Mouse (Mus musculus) limb, embryonic 13.5 days (tissue): ENCODE measurements around the gene Col13a1. TPM values are rescaled to one million over a fixed set of nuclear protein-coding genes. Genes with fewer than 3 reads are reported as not detected.

ENCODE experiments used
- ATAC-seq: fragments of 200-750 bp; cut with Nextera tagmentation; 2 replicates; pipeline ENCODE4 v1.8.0; 2017; ENCODE audit warnings: low read depth, moderate number of reproducible peaks, moderate TSS enrichment; ENCODE audit not compliant: low FRiP score
- H3K27ac ChIP-seq: fragments of 300-500 bp; sonication (generic); 2 replicates; pipeline ENCODE4 v1.5.1; 2015; ENCODE audit warnings: inconsistent platforms, mild to moderate bottlenecking, moderate library complexity
- H3K27me3 ChIP-seq: fragments of 300-500 bp; sonication (generic); 2 replicates; pipeline ENCODE4 v1.6.1; 2015; ENCODE audit warnings: mild to moderate bottlenecking, inconsistent platforms
- H3K36me3 ChIP-seq: fragments of 300-500 bp; sonication (generic); 2 replicates; pipeline ENCODE4 v1.6.1; 2015; ENCODE audit warnings: inconsistent platforms, mild to moderate bottlenecking, moderate library complexity
- H3K4me1 ChIP-seq: fragments of 300-500 bp; sonication (generic); 2 replicates; pipeline ENCODE4 v1.6.1; 2015; ENCODE audit warnings: inconsistent platforms
- H3K4me2 ChIP-seq: fragments of 300-500 bp; sonication (generic); replicated peaks from 2 replicates; pipeline ENCODE4 v1.6.1; 2015; ENCODE audit warnings: inconsistent platforms, mild to moderate bottlenecking, moderate library complexity
- H3K4me3 ChIP-seq: fragments of 300-500 bp; sonication (generic); 2 replicates; pipeline ENCODE4 v1.5.1; 2015; ENCODE audit warnings: moderate library complexity, mild to moderate bottlenecking, inconsistent platforms
- H3K9ac ChIP-seq: fragments of 300-500 bp; sonication (generic); 2 replicates; pipeline ENCODE4 v1.6.1; 2015; ENCODE audit warnings: mild to moderate bottlenecking, inconsistent platforms
- H3K9me3 ChIP-seq: fragments of 300-500 bp; sonication (generic); 2 replicates; pipeline ENCODE4 v1.6.1; 2016; ENCODE audit warnings: inconsistent platforms
- WGBS: fragments of 180-500 bp; shearing (Covaris S2); methylation state at CpG from one replicate; pipeline ENCODE4 v1.1.7; 2015; 5-methylcytosine and 5-hydroxymethylcytosine counted together
- polyA plus RNA-seq: library from polyadenylated mRNA; unstranded; fragments of >200 nt; fragmentation: Nextera tagmentation; extraction: Ambion mirVana; gene quantifications from 2 replicates; pipeline ENCODE4 v1.2.1, GENCODE M21; 2015

Gene Col13a1
- polyA plus RNA-seq, 1 experiment from 2014 or later, result 4.6 TPM

DNA sequence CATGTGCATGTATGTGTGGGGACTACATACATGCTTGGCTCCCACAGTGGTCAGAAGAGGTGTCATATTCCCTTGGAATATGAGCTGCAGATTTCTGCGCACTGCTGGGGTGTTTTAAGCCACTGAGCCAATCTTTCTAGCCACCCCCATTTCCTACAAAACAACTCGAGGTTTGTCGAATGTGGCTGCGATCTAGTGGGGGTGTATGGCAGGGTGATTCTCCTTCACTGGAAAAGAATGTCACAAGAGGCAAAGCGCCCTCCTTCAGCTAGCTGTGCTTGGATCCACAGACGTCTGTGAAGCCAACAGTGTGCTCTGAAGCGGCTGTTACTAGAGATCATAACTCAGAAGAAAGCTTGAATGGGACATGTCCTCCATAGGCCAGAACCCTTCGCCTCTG lies 141.6 kb downstream of the Col13a1 start:
- no peak overlapping the region for H3K9ac ChIP-seq
- no peak overlapping the region for H3K4me3 ChIP-seq
- no peak for ATAC-seq
- no peak overlapping the region for H3K27ac ChIP-seq
- H3K9me3 ChIP-seq, result no peaks in the 10 kb centered on the region
- H3K4me2 ChIP-seq, result no peak overlapping the region
- no peaks in the 10 kb centered on the region for H3K27me3 ChIP-seq
- no peaks in the 10 kb centered on the region for H3K36me3 ChIP-seq
- H3K4me1 ChIP-seq, result peaks cover 19% of the 10 kb centered on the region
- 62% methylated on average over 8 of the region's 8 CpGs for WGBS

GRCm38 (mm10) chr10:61834288-61834687 lies 144.6 kb downstream of the Col13a1 start:
- Histone ChIP-seq H3K27ac (no peak overlapping the region), H3K4me1 (peaks cover 36% of the 10 kb centered on the region), H3K9me3 (no peaks in the 10 kb centered on the region), H3K4me3 (no peak overlapping the region), H3K27me3 (no peaks in the 10 kb centered on the region), H3K9ac (no peak overlapping the region), H3K36me3 (no peaks in the 10 kb centered on the region), H3K4me2 (no peak overlapping the region)
- no peak for ATAC-seq
- 96% methylated on average over 6 of the region's 6 CpGs for WGBS

DNA sequence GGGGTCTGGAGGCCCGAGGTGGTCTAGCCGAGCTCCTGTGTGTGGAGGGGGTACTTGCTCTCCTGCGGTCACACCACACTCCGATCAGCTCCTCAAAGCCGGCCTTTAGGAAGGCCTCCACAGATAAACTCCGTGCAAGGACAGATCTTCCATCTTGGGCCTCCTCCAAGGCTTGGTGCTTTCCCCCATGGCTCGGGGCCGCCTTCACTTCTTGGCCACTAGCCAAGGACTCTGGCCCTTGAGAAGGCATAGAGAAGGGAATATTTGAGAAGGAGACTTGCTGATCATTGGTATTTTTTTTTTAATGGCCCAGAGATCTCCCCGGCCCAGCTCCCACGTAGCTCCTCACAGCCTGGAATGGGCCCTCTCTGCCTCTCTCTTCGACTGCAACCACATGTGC lies 146.2 kb downstream of the Col13a1 start:
- WGBS, result 79% methylated on average over 11 of the region's 11 CpGs
- Histone ChIP-seq H3K9me3 (no peaks in the 10 kb centered on the region), H3K4me1 (peaks cover 42% of the 10 kb centered on the region), H3K4me2 (no peak overlapping the region), H3K27ac (no peak overlapping the region), H3K9ac (no peak overlapping the region), H3K27me3 (no peaks in the 10 kb centered on the region), H3K36me3 (no peaks in the 10 kb centered on the region), H3K4me3 (no peak overlapping the region)
- no peak for ATAC-seq

GRCm38 (mm10) chr10:61831741-61832140 lies 147.2 kb downstream of the Col13a1 start:
- no peak for ATAC-seq
- Histone ChIP-seq H3K4me2 (no peak overlapping the region), H3K36me3 (no peaks in the 10 kb centered on the region), H3K4me1 (peaks cover 46% of the 10 kb centered on the region), H3K9ac (no peak overlapping the region), H3K27ac (0 out of 2 replicates have a peak overlapping the region, but pooled peaks have one; percentile 49), H3K4me3 (no peak overlapping the region), H3K27me3 (no peaks in the 10 kb centered on the region), H3K9me3 (no peaks in the 10 kb centered on the region)
- 82% methylated on average over 6 of the region's 6 CpGs for WGBS

DNA sequence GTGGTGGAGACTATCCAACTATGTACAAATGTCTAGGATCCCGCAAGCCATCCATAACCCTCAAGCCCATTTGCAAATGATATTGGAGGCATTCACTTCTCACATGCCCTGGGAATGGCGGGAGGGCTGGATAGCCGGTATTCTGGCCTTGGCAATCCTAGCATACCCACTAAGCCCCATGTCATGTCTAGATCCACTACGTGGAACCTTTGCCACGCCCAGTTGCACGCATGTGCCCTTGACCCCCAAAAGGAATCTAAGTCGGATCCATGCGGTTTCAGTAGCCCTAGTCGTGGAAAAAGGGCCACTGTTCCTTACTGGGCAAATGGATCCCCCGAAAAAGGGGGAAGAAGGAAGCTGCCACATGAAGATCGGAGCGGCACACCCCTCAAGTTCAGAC lies 147.7 kb downstream of the Col13a1 start:
- Histone ChIP-seq H3K9ac (no peak overlapping the region), H3K4me3 (no peak overlapping the region), H3K27ac (peak overlapping the region; percentile 49; the same call in 1 of the 2 replicates), H3K9me3 (no peaks in the 10 kb centered on the region), H3K27me3 (no peaks in the 10 kb centered on the region), H3K36me3 (no peaks in the 10 kb centered on the region), H3K4me1 (peaks cover 51% of the 10 kb centered on the region), H3K4me2 (peak overlapping the region; percentile 30)
- no peak for ATAC-seq
- 67% methylated on average over 12 of the region's 12 CpGs for WGBS

DNA sequence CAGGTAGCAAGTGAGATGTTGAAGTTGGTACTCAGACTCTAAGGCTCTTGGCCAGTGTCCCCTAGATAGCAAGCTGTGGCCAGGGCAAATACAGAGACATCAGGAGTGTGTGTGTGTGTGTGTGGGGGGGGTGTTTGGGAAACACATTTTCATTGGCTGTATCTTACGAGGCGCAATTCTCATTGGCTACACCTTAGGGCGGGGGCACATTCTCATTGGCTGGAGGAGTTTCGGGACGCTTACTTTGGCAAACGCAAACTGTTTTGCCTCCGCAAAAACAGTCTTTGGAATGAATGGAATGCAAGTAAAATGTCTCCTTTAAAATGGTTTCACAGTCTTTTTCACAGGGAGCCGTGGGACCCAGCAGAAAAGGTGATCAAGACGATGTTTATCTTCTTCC lies 148.1 kb downstream of the Col13a1 start:
- no peaks in the 10 kb centered on the region for H3K36me3 ChIP-seq
- 44% methylated on average over 9 of the region's 9 CpGs for WGBS
- no peak overlapping the region for H3K9ac ChIP-seq
- no peaks in the 10 kb centered on the region for H3K9me3 ChIP-seq
- peak overlapping the region; percentile 30 for H3K4me2 ChIP-seq
- no peak overlapping the region for H3K4me3 ChIP-seq
- ATAC-seq, result 0 out of 2 replicates have a peak, but pooled peaks have one; percentile 60
- H3K27ac ChIP-seq, result peak overlapping the region; percentile 49; the same call in 1 of the 2 replicates
- no peaks in the 10 kb centered on the region for H3K27me3 ChIP-seq
- peaks cover 55% of the 10 kb centered on the region for H3K4me1 ChIP-seq

DNA sequence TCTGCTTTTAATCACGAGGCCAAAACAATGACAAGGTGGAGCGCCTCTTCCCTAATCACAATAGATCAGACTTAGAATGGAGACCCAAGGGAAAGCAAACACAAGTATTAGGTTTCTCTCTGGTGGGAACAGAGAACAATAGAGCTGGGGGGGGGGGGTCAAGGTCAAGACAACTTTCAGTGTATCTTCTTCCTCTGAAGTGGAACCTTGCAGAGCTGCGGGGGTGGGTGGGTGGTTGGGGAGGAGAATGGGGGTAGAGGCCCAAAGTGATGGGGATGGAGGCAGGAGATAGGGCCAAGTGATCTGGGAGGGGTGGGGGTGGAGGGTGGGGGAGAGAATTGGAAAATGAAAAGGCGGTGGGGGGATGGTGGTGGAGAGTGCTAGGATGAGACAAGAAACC lies 149.9 kb downstream of the Col13a1 start:
- H3K4me2 ChIP-seq, result no peak overlapping the region
- H3K27me3 ChIP-seq, result no peaks in the 10 kb centered on the region
- WGBS, result 72% methylated on average over 4 of the region's 4 CpGs
- H3K9ac ChIP-seq, result no peak overlapping the region
- H3K9me3 ChIP-seq, result no peaks in the 10 kb centered on the region
- no peak for ATAC-seq
- H3K4me1 ChIP-seq, result peaks cover 69% of the 10 kb centered on the region
- H3K4me3 ChIP-seq, result no peak overlapping the region
- H3K36me3 ChIP-seq, result no peaks in the 10 kb centered on the region
- no peak overlapping the region for H3K27ac ChIP-seq

DNA sequence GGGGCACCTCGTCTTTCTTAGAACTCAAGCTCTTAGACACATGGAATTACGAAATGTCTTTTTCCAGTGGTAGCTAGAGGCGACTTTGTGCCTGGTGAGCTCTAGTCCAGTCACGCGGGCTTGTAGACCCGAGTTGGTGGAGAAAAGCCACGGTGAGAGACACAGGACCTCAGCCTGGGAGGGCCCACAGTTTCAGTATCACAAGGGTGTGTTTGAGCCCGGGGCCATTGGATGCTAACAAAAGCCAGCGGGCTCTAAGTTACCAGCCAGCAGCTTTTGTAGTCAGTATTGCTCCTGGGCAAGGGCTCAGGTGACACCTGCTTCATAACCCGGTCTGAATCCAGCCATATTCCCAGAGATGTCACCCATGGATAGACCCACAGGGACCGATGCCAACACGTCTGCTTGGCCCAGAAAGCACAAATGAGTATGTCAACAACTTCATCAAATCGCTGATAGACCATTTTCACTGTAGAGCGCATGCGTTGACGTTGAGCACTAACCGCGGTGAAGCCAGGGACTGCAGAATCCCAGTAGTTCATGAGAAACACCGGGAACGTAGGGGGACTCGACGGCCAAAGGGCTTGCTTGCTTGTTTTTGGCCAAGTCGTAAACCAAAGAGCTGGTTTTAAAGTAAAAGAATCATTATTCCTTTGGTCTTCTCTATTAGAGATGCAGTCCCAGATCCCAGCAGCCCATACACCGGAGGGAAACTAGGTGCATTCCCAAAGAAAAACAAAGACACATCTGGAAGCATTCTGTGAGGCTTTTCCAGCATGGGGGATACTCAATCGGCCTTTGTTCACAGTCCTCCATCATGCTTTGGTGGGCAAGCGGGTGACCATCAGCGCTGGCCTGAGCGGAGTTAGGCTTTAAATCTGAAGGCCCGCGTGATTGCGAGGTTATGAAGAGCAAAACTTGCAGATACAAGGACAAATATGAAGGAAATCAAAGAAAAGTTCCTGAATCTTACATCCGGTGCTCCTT lies 150.7 kb downstream of the Col13a1 start:
- Histone ChIP-seq H3K4me3 (no peak overlapping the region), H3K4me2 (no peak overlapping the region), H3K4me1 (peaks cover 77% of the 10 kb centered on the region), H3K27me3 (no peaks in the 10 kb centered on the region), H3K9ac (no peak overlapping the region), H3K27ac (0 out of 2 replicates have a peak overlapping the region, but pooled peaks have one; percentile 73), H3K9me3 (no peaks in the 10 kb centered on the region), H3K36me3 (no peaks in the 10 kb centered on the region)
- WGBS, result 80% methylated on average over 32 of the region's 32 CpGs
- no peak for ATAC-seq

DNA sequence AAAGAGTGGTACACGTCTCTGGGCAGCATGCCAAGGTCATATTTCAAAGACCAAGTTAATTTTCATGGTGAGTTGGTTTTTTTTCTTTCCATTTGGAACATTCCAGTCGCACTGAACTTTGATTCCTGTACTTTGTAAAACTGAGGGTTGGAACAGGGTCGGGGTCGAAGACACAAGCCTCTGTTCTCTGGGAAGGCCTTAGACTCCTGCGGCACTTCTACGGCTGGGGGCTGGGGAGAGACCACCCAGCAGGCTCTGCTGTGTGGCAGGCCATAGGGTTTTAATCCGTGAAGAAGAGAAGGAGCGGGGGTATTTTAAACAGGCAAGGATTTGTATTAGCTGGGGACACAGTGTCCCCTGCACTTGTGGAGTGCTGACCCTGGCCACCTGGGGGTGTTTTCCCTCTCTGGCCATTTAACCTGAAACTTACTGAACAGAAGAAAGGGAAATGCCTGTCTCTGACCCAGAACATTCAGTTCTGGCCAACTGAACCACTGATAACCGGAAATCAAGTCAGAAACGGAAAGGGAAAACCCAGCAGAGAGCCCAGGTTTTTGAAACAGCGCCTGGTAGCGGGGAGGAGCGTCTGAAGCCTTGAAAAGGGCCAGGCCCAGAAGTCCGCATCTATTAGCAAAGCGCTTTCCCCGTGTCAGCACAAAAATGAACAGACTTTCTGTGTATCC lies 152.0 kb downstream of the Col13a1 start:
- Histone ChIP-seq H3K27me3 (no peaks in the 10 kb centered on the region), H3K27ac (peak overlapping the region; percentile 73; the same call in 1 of the 2 replicates), H3K4me2 (no peak overlapping the region), H3K4me1 (peaks cover 77% of the 10 kb centered on the region), H3K9me3 (no peaks in the 10 kb centered on the region), H3K9ac (no peak overlapping the region), H3K36me3 (no peaks in the 10 kb centered on the region), H3K4me3 (no peak overlapping the region)
- WGBS, result 19% methylated on average over 16 of the region's 16 CpGs
- ATAC-seq, result 0 out of 2 replicates have a peak, but pooled peaks have one; percentile 44

- ATAC-seq, result no peak
- no peaks in the 10 kb centered on the region for H3K9me3 ChIP-seq
- H3K27ac ChIP-seq, result peak overlapping the region; percentile 73; the same call in 1 of the 2 replicates
- no peaks in the 10 kb centered on the region for H3K27me3 ChIP-seq
- H3K9ac ChIP-seq, result no peak overlapping the region
- 38% methylated on average over 13 of the region's 13 CpGs for WGBS
- H3K4me2 ChIP-seq, result no peak overlapping the region
- H3K4me1 ChIP-seq, result peaks cover 69% of the 10 kb centered on the region
- H3K36me3 ChIP-seq, result no peaks in the 10 kb centered on the region
- no peak overlapping the region for H3K4me3 ChIP-seq
These were observed 152.7 kb downstream of the Col13a1 start for GRCm38 (mm10) chr10:61825979-61826752.

DNA sequence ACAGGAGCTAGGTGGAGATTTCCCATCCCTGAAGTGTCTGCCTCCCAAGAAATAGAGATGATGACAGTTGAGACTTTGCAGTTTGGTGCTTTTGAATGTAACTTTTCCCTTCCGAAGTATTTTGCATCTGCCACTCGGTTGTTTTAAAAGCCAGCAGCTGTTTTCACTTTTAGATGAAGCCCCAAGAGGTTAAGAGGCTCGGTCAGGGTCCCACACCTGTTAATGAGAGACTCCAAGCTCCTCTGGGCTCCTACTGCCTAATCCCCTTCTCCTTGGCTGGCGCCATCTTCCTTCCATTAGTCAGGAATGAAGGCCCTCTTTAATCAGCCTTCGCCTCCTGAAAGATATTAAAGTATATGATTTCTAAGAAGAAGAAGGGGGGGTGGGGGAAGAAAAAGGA lies 153.4 kb downstream of the Col13a1 start:
- Histone ChIP-seq H3K36me3 (no peaks in the 10 kb centered on the region), H3K4me3 (no peak overlapping the region), H3K27me3 (no peaks in the 10 kb centered on the region), H3K9me3 (no peaks in the 10 kb centered on the region), H3K9ac (no peak overlapping the region), H3K4me1 (peaks cover 64% of the 10 kb centered on the region), H3K4me2 (no peak overlapping the region), H3K27ac (no peak overlapping the region; the same call in 1 of the 2 replicates)
- WGBS, result 18% methylated on average over 5 of the region's 5 CpGs
- ATAC-seq, result no peak
